Mouse (Mus musculus): Measurements from ENCODE around the gene Efcab11.

- TF ChIP-seq CTCF (IDR thresholded peaks at IDR 0.05; ENCODE audit: low read depth, low read length) = 0 out of 2 replicates have a peak, but pooled peaks have one; percentile 31
- TF ChIP-seq GATA1 (IDR thresholded peaks at IDR 0.05; ENCODE audit: borderline replicate concordance, low read length) = no peak
- no peak for TF ChIP-seq POLR2AphosphoS5 (IDR thresholded peaks at IDR 0.05; ENCODE audit: insufficient replicate concordance, low read depth, low read length)
Observed at GRCm38 (mm10) chr12:99899991-99900390, 15.8 kb upstream of the Efcab11 start.
